Mouse (Mus musculus) skeletal muscle tissue, adult 2 months (tissue): ENCODE measurements at regions not wholly inside any gene's neighbourhood (a gene's known extent, or its start where the extent isn't known, plus 50 kb on each side); places are given as distances from the start of the nearest gene placed in this dataset.

Source experiments
- DNase-seq: peaks from one replicate; pipeline ENCODE4 v3.0.0-alpha.2; 2012; ENCODE audit warnings: low read depth, low spot score

- no peak for DNase-seq
These were observed 301.8 kb upstream of the Tpm3-rs7 start for GRCm38 (mm10) chr14:113012320-113013244.

- DNase-seq, result peak; percentile 33
These were observed 288.2 kb upstream of the Tpm3-rs7 start for GRCm38 (mm10) chr14:113026194-113026593.
